Mouse (Mus musculus): ENCODE measurements around the gene Gm49366.

Gm49366 gene

GRCm38 (mm10) chr12:84030659-84031332 is 7.9 kb upstream of the Gm49366 start:
- in situ Hi-C loops (cut with MboI; ENCODE audit: unreplicated experiment in 2 of 2) = loop anchor here (5.0 to 25.0 kb wide), 2 partner anchors 58 to 318 kb away; no protein-coding TSS in a partner anchor

GRCm38 (mm10) chr12:84032854-84033253 is 5.9 kb upstream of the Gm49366 start:
- in situ Hi-C loops (cut with MboI; ENCODE audit: unreplicated experiment in 2 of 2) = loop anchor here (5.0 to 25.0 kb wide), 2 partner anchors 61 to 321 kb away; no protein-coding TSS in a partner anchor

GRCm38 (mm10) chr12:84033302-84033701 is 5.4 kb upstream of the Gm49366 start:
- in situ Hi-C loops (cut with MboI; ENCODE audit: unreplicated experiment in 2 of 2) = loop anchor here (5.0 to 25.0 kb wide), 2 partner anchors 61 to 321 kb away; no protein-coding TSS in a partner anchor

- in situ Hi-C loops (cut with MboI; ENCODE audit: unreplicated experiment in 2 of 2) = loop anchor here (5.0 to 25.0 kb wide), 2 partner anchors 62 to 322 kb away; no protein-coding TSS in a partner anchor
Measured at GRCm38 (mm10) chr12:84034108-84034507, 4.6 kb upstream of the Gm49366 start.

- in situ Hi-C loops (cut with MboI; ENCODE audit: unreplicated experiment in 2 of 2) = loop anchor here in 1 of 2 experiments (25.0 kb wide), 1 partner anchor 326 kb away; no protein-coding TSS in a partner anchor
Measured at GRCm38 (mm10) chr12:84038241-84038640, 494 bp upstream of the Gm49366 start, which contains the start of gene Acot4. Gene Acot4 (plus strand): TSS chr12:84038379.

GRCm38 (mm10) chr12:84042248-84042647 is 3.5 kb downstream of the Gm49366 start:
- in situ Hi-C loops (cut with MboI; ENCODE audit: unreplicated experiment in 2 of 2) = loop anchor here in 1 of 2 experiments (25.0 kb wide), 1 partner anchor 330 kb away; no protein-coding TSS in a partner anchor

GRCm38 (mm10) chr12:84044045-84044444 is 5.3 kb downstream of the Gm49366 start:
- in situ Hi-C loops (cut with MboI; ENCODE audit: unreplicated experiment in 2 of 2) = loop anchor here in 1 of 2 experiments (25.0 kb wide), 1 partner anchor 332 kb away; no protein-coding TSS in a partner anchor

GRCm38 (mm10) chr12:84046906-84047305 is 8.2 kb downstream of the Gm49366 start:
- in situ Hi-C loops (cut with MboI; ENCODE audit: unreplicated experiment in 2 of 2) = loop anchor here in 1 of 2 experiments (25.0 kb wide), 1 partner anchor 335 kb away; no protein-coding TSS in a partner anchor

GRCm38 (mm10) chr12:84050744-84051143 is 12.0 kb downstream of the Gm49366 start:
- in situ Hi-C loops (cut with MboI; ENCODE audit: unreplicated experiment in 2 of 2) = loop anchor here in 1 of 2 experiments (25.0 kb wide), 2 partner anchors 338 to 938 kb away; no protein-coding TSS in a partner anchor

GRCm38 (mm10) chr12:84051937-84052474 is 13.3 kb downstream of the Gm49366 start, which contains the start of gene Acot3:
Gene Acot3 (plus strand): TSS chr12:84052144.
- in situ Hi-C loops (cut with MboI; ENCODE audit: unreplicated experiment in 2 of 2) = loop anchor here in 1 of 2 experiments (25.0 kb wide), 2 partner anchors 340 to 940 kb away; no protein-coding TSS in a partner anchor

- in situ Hi-C loops (cut with MboI; ENCODE audit: unreplicated experiment in 2 of 2) = loop anchor here in 1 of 2 experiments (25.0 kb wide), 2 partner anchors 340 to 940 kb away; no protein-coding TSS in a partner anchor
Measured at GRCm38 (mm10) chr12:84052609-84053008, 13.9 kb downstream of the Gm49366 start.

- in situ Hi-C loops (cut with MboI; ENCODE audit: unreplicated experiment in 2 of 2) = loop anchor here in 1 of 2 experiments (25.0 kb wide), 2 partner anchors 341 to 941 kb away; no protein-coding TSS in a partner anchor
Measured at GRCm38 (mm10) chr12:84053173-84053572, 14.4 kb downstream of the Gm49366 start.

GRCm38 (mm10) chr12:84053679-84054391 is 15.1 kb downstream of the Gm49366 start:
- in situ Hi-C loops (cut with MboI; ENCODE audit: unreplicated experiment in 2 of 2) = loop anchor here in 1 of 2 experiments (25.0 kb wide), 2 partner anchors 342 to 942 kb away; no protein-coding TSS in a partner anchor

- in situ Hi-C loops (cut with MboI; ENCODE audit: unreplicated experiment in 2 of 2) = loop anchor here in 1 of 2 experiments (25.0 kb wide), 2 partner anchors 349 to 949 kb away; no protein-coding TSS in a partner anchor
Measured at GRCm38 (mm10) chr12:84060946-84061345, 22.2 kb downstream of the Gm49366 start.

- in situ Hi-C loops (cut with MboI; ENCODE audit: unreplicated experiment in 2 of 2) = loop anchor here in 1 of 2 experiments (25.0 kb wide), 2 partner anchors 350 to 950 kb away; no protein-coding TSS in a partner anchor
Measured at GRCm38 (mm10) chr12:84062336-84062735, 23.6 kb downstream of the Gm49366 start.

GRCm38 (mm10) chr12:84063228-84063627 is 24.5 kb downstream of the Gm49366 start:
- in situ Hi-C loops (cut with MboI; ENCODE audit: unreplicated experiment in 2 of 2) = loop anchor here in 1 of 2 experiments (25.0 kb wide), 2 partner anchors 351 to 951 kb away; no protein-coding TSS in a partner anchor

- in situ Hi-C loops (cut with MboI; ENCODE audit: unreplicated experiment in 2 of 2) = loop anchor here in 1 of 2 experiments (25.0 kb wide), 2 partner anchors 352 to 952 kb away; no protein-coding TSS in a partner anchor
Measured at GRCm38 (mm10) chr12:84063833-84064232, 25.1 kb downstream of the Gm49366 start.

- in situ Hi-C loops (cut with MboI; ENCODE audit: unreplicated experiment in 2 of 2) = loop anchor here in 1 of 2 experiments (25.0 kb wide), 2 partner anchors 352 to 952 kb away; no protein-coding TSS in a partner anchor
Measured at GRCm38 (mm10) chr12:84064621-84065020, 25.9 kb downstream of the Gm49366 start.

GRCm38 (mm10) chr12:84067752-84068151 is 29.0 kb downstream of the Gm49366 start:
- in situ Hi-C loops (cut with MboI; ENCODE audit: unreplicated experiment in 2 of 2) = loop anchor here in 1 of 2 experiments (25.0 kb wide), 2 partner anchors 355 to 955 kb away; no protein-coding TSS in a partner anchor
